Mouse (Mus musculus) telencephalon, adult 2 months (tissue): ENCODE measurements around the gene Krtap5-2.
A peak's percentile ranks its signal among the peaks of the same experiment; 100 is the strongest.
"Not testable (repeated sequence)": the region's sequence is repeated elsewhere in the genome, so short reads cannot be mapped to it uniquely, and the experiment has no call there.

Source experiments
- DNase-seq: peaks from one replicate; pipeline ENCODE4 v3.0.0-alpha.2; 2011; ENCODE audit warnings: low read depth, low spot score

Gene Krtap5-2

DNA sequence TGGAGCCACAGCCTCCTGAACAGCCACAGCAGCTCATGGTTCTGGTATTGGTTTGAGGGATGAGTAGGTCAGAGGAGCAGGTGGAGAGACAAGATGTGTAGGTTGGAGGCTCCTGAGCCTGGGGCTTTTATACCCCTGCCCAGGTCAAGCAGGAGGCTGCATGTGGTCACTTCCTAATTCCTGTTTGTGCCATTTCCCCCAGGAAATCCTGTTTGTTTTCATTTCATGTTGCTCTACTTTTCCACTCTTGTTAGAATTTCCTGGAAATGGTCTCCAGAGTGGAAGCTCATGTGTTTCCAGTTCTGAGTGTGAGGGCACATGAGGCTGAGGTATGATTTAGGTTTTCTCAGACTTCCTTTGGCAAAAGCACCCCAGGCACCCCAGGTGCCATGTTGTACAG lies at the start of gene Krtap5-2:
Gene Krtap5-2, minus strand, starts transcription at position 101 of the 400 bp plus-strand sequence.
- DNase-seq = not testable (repeated sequence)

DNA sequence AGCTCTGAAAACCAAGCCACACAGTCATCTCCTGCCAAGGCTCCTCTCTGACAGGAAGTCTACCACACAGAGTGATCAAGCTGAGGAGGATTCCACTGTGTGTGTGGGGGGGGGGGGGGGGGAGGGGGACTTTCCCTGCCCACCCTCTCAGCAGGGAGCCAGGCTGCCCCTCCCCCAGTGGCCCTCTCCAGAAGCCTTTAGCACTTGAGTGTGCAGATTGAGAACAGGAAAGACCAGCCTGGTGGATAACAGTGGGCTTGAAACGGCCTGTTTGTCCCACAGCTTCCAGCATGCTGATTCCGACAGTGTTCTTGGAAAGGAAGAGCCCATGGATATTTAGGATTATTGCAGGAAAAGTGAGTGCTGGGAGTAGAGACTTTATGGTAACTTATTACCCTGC lies 48.7 kb upstream of the Krtap5-2 start:
- DNase-seq = no peak

DNA sequence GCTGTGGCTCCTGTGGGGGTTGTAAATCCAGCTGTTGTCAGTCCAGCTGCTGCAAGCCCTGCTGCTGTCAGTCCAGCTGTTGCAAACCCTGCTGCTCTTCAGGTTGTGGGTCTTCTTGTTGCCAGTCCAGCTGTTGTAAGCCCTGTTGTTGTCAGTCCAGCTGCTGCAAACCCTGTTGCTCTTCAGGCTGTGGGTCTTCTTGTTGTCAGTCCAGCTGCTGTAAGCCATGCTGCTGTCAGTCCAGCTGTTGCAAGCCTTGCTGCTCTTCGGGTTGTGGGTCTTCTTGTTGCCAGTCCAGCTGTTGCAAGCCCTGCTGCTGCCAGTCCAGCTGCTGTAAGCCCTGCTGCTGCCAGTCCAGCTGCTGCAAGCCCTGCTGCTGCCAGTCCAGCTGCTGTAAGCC lies 36.3 kb upstream of the Krtap5-2 start:
- DNase-seq = not testable (repeated sequence)

DNA sequence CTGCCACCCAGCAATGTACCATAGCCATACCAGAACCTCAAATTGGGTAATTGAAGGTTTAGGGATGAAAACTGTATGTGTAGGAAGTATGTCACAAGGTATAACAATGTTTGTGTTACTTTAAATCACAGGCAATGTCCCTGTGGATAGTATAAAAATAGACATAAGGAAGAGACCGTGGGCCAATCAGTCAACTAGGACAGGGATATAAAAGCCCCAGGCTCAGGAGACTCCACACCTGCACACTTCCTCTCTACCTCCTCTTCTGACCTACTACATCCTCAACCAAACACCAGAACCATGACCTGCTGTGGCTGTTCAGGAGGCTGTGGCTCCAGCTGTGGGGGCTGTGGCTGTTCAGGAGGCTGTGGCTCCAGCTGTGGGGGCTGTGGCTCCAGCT lies 35.8 kb upstream of the Krtap5-2 start, which contains the start of gene Gm7579:
Gene Gm7579, plus strand, starts transcription at position 301 of the 400 bp plus-strand sequence.
- DNase-seq = no peak

DNA sequence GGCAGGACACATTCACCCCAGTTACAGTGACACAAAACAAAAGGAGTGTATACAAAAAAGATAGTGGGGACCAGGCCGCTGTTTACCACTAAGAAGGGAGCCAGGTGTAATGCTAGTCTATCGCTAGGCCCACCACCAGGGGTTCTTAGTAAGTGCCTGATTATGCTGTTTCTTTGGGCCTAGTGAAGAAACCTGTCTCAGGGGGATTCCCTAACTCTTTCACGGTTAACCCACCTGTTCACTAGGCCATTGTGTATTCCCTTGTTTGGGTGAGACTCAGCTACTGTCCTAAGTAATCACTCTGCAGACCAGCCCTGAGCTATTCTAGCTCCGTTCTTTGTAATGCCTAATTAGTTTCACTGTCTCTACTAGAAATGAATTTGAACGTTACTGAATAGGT lies 31.1 kb upstream of the Krtap5-2 start:
- DNase-seq = not testable (repeated sequence)

DNA sequence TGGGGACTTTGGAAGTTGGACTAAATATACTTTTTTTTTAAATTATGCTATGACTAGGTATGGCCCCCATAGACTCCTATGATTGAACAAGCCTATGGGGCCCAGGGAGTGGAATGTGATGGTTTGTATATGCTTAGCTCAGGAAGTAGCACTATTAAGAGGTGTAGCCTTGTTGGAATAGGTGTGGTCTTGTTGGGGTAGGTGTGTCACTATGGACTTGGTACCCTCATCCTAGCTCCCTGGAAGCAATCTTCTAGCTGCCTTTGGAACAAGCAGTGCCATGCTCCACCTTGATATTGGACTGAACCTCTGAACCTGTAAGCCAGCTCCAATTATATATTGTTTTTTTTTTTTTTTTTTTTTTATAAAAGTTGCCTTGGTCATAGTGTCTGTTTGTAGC lies 29.7 kb upstream of the Krtap5-2 start:
- DNase-seq = no peak

DNA sequence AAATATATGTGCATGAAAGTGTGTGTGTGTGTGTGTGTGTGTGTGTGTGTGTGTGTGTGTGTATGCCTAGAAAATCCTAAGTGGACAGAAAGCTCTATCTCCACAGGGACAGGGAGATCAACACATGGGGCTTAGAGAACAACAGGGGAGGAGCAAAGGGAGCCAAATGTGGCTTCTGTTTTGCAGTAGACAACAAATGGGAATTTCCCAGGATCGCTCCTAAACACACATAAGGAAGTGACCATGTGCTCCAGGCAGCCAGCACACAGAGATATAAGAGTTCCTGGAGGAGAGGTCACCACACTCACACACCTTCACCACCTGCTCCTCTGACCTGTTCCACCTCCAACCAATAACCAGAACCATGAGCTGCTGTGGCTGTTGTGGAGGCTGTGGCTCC lies 25.3 kb upstream of the Krtap5-2 start, which contains the start of gene Krtap5-3:
Gene Krtap5-3, plus strand, starts transcription at position 301 of the 400 bp plus-strand sequence.
- DNase-seq = no peak

DNA sequence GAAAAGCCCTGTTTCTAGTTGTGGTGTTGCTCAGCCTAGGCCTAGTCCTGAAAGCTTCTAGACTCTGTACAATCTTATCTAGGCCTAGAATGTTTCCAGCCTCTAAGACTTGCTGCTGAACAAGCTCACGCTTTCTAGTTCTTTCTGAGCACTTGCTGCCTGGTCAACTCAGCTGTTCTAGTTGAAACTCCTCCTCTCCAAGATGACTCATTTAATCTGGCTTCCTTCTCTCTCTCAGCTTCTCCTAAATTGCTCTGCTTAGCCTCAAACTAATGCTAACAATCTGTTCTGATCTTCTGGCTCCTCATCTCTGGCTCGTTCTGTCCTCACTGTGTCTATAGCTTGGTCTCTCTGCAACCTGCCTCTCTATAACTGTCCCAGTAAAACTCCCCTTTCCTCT lies 22.9 kb upstream of the Krtap5-2 start:
- peak; percentile 44 for DNase-seq

DNA sequence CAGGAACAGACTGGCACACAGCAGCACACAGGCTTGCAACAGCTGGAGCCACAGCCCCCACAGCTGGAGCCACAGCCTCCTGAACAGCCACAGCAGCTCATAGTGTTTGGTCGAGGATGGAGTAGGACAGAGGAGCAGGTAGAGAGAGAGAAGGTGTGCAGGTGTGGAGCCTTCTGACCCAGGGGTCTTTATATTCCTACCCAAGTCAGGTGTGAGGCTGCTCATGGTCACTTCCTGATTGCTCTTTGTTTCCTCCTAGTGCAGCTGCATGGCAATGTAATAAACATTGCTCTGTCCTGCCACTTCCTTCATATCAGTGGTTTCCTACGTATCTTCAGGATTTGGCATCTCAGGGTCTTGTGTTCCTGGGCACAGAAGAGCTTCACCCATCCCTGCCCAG lies 14.5 kb upstream of the Krtap5-2 start, which contains the start of gene Gm10153:
Gene Gm10153, minus strand, starts transcription at position 101 of the 400 bp plus-strand sequence.
- no peak for DNase-seq

DNA sequence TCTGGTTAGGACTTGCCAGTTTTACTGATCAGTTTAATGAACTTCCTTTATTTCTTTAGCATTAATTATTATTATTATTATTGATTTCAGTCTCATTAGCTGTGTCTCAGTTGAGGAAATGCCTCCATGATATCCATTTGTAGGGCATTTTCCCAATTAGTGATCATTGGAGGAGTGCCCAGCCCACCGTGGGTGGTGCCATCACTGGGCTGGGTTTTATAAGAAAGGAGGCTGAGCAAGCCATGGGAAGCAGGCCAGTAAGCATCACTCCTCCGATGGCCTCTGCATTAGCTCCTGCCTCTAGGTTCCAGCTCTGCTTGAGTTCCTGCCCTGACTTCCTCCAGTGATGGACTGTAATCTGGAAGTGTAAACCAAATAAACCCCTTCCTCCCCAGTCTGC lies 12.4 kb upstream of the Krtap5-2 start:
- no peak for DNase-seq

DNA sequence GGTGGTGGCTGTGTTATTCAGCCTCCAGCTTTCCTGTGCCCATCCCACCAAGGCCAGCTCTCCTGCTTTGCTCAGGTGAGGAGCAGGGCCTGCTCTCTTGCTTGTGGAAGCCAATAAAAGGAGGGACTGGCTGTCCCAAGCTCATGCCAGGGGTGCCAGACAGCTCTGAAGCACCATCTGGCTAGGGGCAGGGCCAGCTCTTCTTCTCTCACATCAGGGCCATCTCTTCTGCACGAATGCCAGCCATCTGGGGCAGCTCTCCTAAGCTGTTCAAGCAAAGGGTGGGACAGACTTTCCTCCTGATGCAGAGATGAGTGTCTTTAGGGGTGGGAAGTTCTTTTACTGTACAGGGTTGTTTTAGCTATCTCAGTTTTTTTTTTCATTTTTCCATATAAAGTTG lies 5.2 kb upstream of the Krtap5-2 start:
- DNase-seq = no peak

DNA sequence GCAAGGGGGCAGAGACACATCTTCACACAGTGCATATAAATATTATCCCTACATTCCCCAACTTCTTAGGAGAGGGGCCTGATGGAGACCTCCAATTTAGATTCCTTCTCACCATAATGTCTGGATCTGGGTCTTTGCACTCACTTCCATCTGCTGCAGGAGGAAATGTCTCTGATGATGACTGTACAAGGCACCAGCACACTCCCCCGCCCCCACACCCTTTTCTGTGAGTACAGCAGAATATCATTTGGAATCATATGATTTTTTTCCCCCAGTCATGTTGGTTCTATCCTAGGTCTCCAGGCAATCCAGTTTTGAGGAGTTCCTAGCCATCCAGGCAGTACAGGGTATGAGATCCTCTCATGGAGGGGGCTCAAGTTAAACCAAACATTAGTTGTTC lies 2.9 kb upstream of the Krtap5-2 start:
- DNase-seq = no peak

DNA sequence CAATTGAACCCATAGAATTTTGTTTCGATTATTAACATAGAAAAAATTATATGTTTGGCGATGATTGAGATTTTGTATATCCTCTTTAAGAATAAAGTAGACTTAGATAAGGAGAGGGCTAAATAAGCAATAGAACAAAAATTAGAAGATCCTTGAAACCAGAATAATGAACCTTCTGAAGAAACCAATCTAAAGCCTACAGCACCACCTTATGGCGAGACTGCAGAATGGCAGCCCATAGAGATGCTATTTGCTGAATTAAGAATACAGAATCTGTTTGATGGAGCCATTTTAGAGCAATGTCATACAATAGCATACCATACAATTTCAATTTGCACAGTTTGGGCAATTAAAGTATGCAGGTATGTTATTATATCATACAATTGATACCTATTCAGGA lies 6.0 kb downstream of the Krtap5-2 start:
- no peak for DNase-seq

DNA sequence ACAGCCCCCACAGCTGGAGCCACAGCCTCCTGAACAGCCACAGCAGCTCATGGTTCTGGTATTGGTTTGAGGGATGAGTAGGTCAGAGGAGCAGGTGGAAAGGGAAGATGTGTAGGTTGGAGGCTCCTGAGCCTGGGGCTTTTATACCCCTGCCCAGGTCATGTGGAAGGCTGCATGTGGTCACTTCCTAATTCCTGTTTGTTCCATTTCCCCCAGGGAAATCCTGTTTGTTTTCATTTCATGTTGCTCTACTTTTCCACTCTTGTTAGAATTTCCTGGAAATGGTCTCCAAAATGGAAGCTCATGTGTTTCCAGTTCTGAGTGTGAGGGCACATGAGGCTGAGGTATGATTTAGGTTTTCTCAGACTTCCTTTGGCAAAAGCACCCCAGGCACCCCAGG lies 10.2 kb downstream of the Krtap5-2 start, which contains the start of gene Gm4553:
Gene Gm4553, minus strand, starts transcription at position 101 of the 400 bp plus-strand sequence.
- not testable (repeated sequence) for DNase-seq

DNA sequence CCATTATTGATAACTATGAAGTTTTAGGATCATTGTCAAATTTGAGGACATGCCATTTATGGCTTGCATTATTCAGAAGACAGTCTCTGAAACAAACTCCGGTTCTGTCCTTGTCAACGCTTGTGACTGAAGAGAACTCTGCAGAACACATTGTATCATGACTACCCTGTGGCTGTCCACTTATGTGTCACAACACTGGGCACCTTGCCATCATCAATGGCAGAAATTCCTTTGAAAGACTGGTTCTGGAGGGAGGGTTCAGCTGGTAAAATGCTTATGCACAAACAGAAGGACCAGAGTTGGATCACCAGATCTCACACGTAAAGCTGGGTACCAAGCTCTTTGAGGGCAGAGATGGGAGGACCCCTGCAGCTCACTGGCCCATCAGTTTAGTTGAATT lies 16.4 kb downstream of the Krtap5-2 start:
- DNase-seq = no peak

DNA sequence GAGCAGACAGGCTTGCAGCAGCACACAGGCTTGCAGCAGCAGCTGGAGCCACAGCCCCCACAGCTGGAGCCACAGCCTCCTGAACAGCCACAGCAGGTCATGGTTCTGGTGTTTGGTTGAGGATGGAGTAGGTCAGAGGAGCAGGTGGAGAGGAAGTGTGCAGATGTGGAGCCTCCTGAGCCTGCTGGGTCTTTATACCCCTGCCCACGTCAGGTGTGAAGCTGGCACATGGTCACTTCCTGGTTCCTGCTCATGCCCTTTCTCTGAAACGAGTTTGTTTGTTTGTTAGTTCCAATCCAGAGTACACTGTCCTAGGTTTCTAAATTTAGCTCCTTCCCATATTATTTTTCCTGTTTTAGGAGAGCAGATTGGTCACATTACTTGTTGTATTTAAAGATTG lies 18.8 kb downstream of the Krtap5-2 start, which contains the start of gene Gm29735:
Gene Gm29735, minus strand, starts transcription at position 101 of the 400 bp plus-strand sequence.
- DNase-seq = not testable (repeated sequence)

DNA sequence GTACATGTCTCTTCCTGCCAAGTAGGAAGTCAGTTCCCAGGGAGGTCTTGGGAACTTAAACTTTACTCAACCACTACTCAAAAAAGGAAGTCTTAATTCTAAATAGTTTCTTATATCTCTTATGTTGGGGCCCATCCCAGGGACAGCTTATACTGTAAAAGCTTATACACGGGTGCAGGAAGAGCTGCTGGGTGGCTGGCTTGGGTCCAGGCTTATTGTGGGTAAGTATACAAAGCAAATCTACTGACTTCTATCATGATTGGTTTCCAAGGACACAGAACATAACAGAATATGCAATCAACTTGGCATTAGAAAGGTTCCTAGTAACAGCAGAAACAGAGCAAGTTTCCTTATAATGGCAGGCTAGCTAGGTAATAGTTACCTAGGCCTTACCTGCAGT lies 20.5 kb downstream of the Krtap5-2 start:
- DNase-seq = no peak

DNA sequence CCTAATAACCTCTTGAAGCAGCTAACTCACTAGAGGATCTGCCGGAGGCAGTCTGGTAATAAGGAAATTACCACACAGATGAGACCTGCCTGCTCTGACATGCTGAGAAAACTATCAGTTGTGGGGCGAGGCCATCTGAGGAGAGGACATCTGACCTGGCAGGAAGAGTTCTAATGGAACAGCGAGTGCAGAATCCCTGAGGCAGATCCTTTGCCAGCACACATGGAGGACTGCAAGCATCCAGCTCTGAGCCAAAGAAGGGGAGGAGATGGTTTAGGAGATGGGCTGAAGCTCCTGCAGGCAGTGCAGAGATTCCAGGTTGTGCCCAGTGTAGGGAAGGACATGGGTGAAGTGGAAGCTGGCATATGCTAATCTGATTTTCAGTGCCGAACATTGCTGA lies 23.6 kb downstream of the Krtap5-2 start:
- no peak for DNase-seq

DNA sequence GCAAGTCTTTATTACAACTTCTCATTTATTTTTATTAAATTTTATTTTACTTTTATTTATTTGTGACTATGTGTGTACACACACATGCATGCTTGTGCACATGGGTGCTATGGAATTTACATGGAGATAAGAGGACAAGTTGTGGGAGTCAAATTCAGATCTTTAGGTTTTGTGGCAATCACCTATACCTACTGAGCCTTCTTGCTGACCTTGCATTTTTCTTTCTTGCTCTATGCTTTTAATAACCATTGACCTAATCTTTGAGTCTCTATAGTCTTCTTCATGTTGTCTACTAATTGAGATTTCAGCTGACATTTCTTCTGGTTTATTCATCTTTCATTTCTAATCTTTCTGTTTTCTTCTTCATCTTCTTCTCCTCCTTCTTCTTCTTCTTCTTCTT lies 27.2 kb downstream of the Krtap5-2 start:
- no peak for DNase-seq

DNA sequence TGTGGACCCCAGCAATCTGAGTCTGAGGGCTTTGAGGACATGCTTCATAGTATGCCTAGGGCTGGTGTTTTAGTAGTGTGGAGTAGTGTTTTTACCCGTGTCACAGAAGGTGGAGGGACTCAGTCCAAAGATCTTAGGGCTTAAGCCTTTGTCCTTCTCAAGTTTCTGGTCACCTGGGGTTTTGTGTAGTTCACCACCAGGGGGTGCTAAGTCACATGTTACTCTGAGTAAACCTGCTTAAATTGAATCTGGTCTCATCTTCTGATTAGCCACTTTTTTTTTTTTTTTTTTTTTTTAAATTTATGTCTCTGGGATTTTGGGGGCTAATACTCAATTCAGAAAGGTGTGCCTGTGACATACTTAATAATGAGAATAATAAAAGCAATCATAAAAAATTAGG lies 29.8 kb downstream of the Krtap5-2 start:
- DNase-seq = peak; percentile 19

DNA sequence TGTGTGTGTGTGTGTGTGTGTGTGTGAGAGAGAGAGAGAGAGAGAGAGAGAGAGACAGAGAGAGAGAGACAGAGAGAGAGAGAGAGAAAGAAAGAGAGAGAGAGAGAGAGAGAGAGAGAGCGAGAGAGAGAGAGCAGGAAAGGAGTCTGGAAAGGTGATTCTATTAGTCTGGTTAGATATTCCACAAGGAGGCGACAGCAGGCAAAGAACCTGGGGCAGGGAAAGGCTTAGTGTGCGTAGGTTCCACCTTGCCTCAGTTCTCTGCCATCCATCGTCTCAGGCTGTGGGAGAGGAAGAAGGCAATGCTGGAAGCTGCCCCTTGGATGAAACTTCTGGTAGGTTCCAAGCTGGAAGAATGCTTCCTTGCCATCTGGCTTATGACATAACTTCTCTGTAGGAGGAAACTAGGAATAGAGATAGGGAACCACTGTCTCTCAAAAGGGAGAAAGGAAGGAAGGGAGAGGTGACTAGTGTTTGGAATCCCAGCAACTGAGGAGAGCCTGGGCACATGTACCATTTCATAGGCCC lies 30.3 kb downstream of the Krtap5-2 start:
- DNase-seq = peak; percentile 56

DNA sequence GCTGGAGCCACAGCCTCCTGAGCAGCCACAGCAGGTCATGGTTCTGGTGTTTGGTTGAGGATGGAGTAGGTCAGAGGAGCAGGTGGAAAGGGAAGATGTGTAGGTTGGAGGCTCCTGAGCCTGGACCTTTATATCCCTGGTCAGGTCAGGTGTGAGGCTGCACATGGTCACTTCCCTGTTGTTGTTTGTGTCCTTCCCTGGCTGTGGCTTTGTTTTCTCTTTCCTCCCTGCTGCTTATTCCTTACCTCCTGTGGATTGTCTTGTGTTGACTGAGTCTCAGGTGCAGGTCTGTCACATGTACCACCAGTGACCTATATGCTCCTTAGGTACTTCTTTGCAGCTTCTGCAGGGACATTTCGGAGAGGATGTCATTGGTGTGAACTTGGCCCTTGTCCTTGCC lies 31.3 kb downstream of the Krtap5-2 start, which contains the start of gene Gm45337:
Gene Gm45337, minus strand, starts transcription at position 101 of the 400 bp plus-strand sequence.
- no peak for DNase-seq

DNA sequence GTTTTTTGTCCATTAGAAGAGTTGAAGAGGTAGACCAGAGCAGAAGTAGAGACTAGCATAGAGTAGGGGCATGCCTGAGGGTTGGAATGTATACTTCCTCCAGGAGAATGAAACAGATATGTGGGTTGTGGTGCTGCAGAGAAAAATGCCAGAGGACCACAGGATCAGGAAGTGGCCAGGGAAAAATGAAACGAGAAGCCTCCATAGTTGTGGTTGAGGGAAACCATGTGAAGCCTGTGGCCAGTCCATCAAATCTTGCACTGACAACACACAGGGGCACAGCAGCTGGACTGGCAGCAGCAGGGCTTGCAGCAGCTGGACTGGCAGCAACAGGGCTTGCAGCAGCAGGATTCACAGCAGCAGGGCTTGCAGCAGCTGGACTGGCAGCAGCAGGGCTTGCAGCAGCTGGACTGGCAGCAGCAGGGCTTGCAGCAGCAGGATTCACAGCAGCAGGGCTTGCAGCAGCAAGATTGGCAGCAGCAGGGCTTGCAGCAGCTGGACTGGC lies 32.2 kb downstream of the Krtap5-2 start:
- not testable (repeated sequence) for DNase-seq
